Mouse (Mus musculus) adrenal gland, postnatal 36 days (tissue): ENCODE data around the gene Mrpl37. TPM values are rescaled to one million over a fixed set of nuclear protein-coding genes. Genes with fewer than 3 reads are reported as not detected.
"Not testable (repeated sequence)": the region's sequence is repeated elsewhere in the genome, so short reads cannot be mapped to it uniquely, and the experiment has no call there.

Experiments used
- DNase-seq, 2 experiments: peaks; one replicate each; pipeline ENCODE4 v3.0.0; 2021; ENCODE audit warnings: mixed read lengths in 1 of 2
- long read RNA-seq, 2 experiments: library from polyadenylated mRNA; stranded (forward); transcript quantifications; one replicate each; pipeline ENCODE4 v2.0.0; 2021; ENCODE audit warnings: borderline sequencing depth in 2 of 2
- total RNA-seq, 2 experiments: library from RNA; stranded (reverse); gene quantifications; 2 replicates each; pipeline ENCODE4 v1.2.3; 2021

Mrpl37 gene
- total RNA-seq, result 100 to 1,000 TPM in 1 of 2 experiments, 10 to 100 TPM in 1; 99.7 to 102 TPM
- long read RNA-seq, experiment 1, transcript Mrpl37-201 (7 exons, 1,498 nt), result major isoform, 71 of 82 reads
- long read RNA-seq, experiment 1, partial matches to known transcripts, result 7 of 82 reads
- long read RNA-seq, experiment 1, other reads (novel, unspliced or antisense), result 3 of 82 reads
- long read RNA-seq, experiment 2, transcript Mrpl37-201 (7 exons, 1,498 nt), result major isoform, 44 of 50 reads
- long read RNA-seq, experiment 2, partial matches to known transcripts, result 3 of 50 reads
- long read RNA-seq, experiment 2, other reads (novel, unspliced or antisense), result 2 of 50 reads

GRCm38 (mm10) chr4:107066252-107067124, at the start of gene Mrpl37, which contains the start of gene Cyb5rl:
Mrpl37 (minus strand) TSS chr4:107066868.
Cyb5rl (plus strand) TSS chr4:107066988.
- peak; percentile 94 to 95 for DNase-seq

GRCm38 (mm10) chr4:107114278-107114677, 47.6 kb upstream of the Mrpl37 start:
- DNase-seq, result no peak

- not testable (repeated sequence) for DNase-seq
Observed at GRCm38 (mm10) chr4:107109181-107109580, 42.5 kb upstream of the Mrpl37 start.

GRCm38 (mm10) chr4:107108291-107108731, 41.6 kb upstream of the Mrpl37 start:
- peak; percentile 55 to 62 for DNase-seq

GRCm38 (mm10) chr4:107106777-107107176, 40.1 kb upstream of the Mrpl37 start:
- DNase-seq, result no peak

- DNase-seq, result no peak
Observed at GRCm38 (mm10) chr4:107102220-107102619, 35.6 kb upstream of the Mrpl37 start.

GRCm38 (mm10) chr4:107098791-107099525, 32.3 kb upstream of the Mrpl37 start:
- DNase-seq, result no peak

- DNase-seq, result no peak
Observed at GRCm38 (mm10) chr4:107098375-107098774, 31.7 kb upstream of the Mrpl37 start.

GRCm38 (mm10) chr4:107097871-107098270, 31.2 kb upstream of the Mrpl37 start:
- peak; percentile 40 to 47 for DNase-seq

GRCm38 (mm10) chr4:107096841-107097373, 30.2 kb upstream of the Mrpl37 start, which contains the start of gene Cdcp2:
Cdcp2 (plus strand) TSS chr4:107096891.
- DNase-seq, result no peak

GRCm38 (mm10) chr4:107096043-107096442, 29.4 kb upstream of the Mrpl37 start:
- DNase-seq, result no peak

- DNase-seq, result no peak
Observed at GRCm38 (mm10) chr4:107094484-107095187, 28.0 kb upstream of the Mrpl37 start.

- peak; percentile 78 to 87 for DNase-seq
Observed at GRCm38 (mm10) chr4:107091696-107092095, 25.0 kb upstream of the Mrpl37 start.

GRCm38 (mm10) chr4:107084858-107085257, 18.2 kb upstream of the Mrpl37 start:
- DNase-seq, result peak; percentile 71 to 74

GRCm38 (mm10) chr4:107084343-107084742, 17.7 kb upstream of the Mrpl37 start:
- DNase-seq, result peak; percentile 74 to 78

GRCm38 (mm10) chr4:107083126-107083525, 16.5 kb upstream of the Mrpl37 start:
- DNase-seq, result peak in 1 of 2 experiments; percentile 20

GRCm38 (mm10) chr4:107082185-107082584, 15.5 kb upstream of the Mrpl37 start:
- no peak for DNase-seq

GRCm38 (mm10) chr4:107079716-107080115, 13.0 kb upstream of the Mrpl37 start:
- DNase-seq, result no peak

GRCm38 (mm10) chr4:107078894-107079293, 12.2 kb upstream of the Mrpl37 start:
- no peak for DNase-seq

GRCm38 (mm10) chr4:107075456-107075855, 8.8 kb upstream of the Mrpl37 start:
- no peak for DNase-seq

GRCm38 (mm10) chr4:107072343-107072742, 5.7 kb upstream of the Mrpl37 start:
- no peak for DNase-seq
